Mouse (Mus musculus) cerebellum, adult 2 months (tissue): ENCODE measurements around the gene Lzts2. TPM values are rescaled to one million over a fixed set of nuclear protein-coding genes. Genes with fewer than 3 reads are reported as not detected.

ENCODE experiments used
- DNase-seq, 2 experiments: peaks; one replicate each; pipeline ENCODE4 v3.0.0; 2021
- H3K27ac ChIP-seq: fragments of 200-500 bp; 2 replicates; pipeline ENCODE4 v1.5.1; 2012; ENCODE audit warnings: low read length, control low read depth, inconsistent platforms; ENCODE audit not compliant: insufficient read depth
- H3K27me3 ChIP-seq: fragments of 200-500 bp; 2 replicates; pipeline ENCODE4 v1.6.1; 2012; ENCODE audit warnings: inconsistent platforms, mild to moderate bottlenecking, low read length, moderate library complexity; ENCODE audit not compliant: control insufficient read depth, insufficient read depth
- H3K4me1 ChIP-seq: fragments of 200-500 bp; 2 replicates; pipeline ENCODE4 v1.6.1; 2011; ENCODE audit warnings: low read length; ENCODE audit not compliant: control insufficient read depth, insufficient read depth
- H3K4me3 ChIP-seq: fragments of 200-500 bp; replicated peaks from 2 replicates; pipeline ENCODE3; 2011; ENCODE audit warnings: mild to moderate bottlenecking, low read depth, low read length, control low read depth; ENCODE audit not compliant: insufficient read depth
- CTCF ChIP-seq: fragments of 200-500 bp; IDR thresholded peaks from 2 replicates; pipeline ENCODE4 v1.5.1; 2011; ENCODE audit warnings: low read depth, mild to moderate bottlenecking, control low read depth, low read length, moderate library complexity, borderline replicate concordance; ENCODE audit not compliant: insufficient read depth
- POLR2A ChIP-seq: fragments of 200-500 bp; IDR thresholded peaks from 2 replicates; pipeline ENCODE4 v1.6.1; 2011; ENCODE audit warnings: low read length, control low read depth, borderline replicate concordance; ENCODE audit not compliant: insufficient read depth
- whole genome bisulfite sequencing: fragments of 180-500 bp; shearing (Covaris S2); methylation state at CpG from one replicate; pipeline ENCODE4 v1.1.7; 2018; 5-methylcytosine and 5-hydroxymethylcytosine counted together
- polyA plus RNA-seq: library from polyadenylated mRNA; depleted of rRNA; stranded (reverse); fragments of >200 nt; gene quantifications from 2 replicates; pipeline ENCODE4 v1.2.3, GENCODE M21; 2012

Gene Lzts2
- polyA plus RNA-seq, 1 experiment: 56.3 TPM

GRCm38 (mm10) chr19:45007021-45007420 lies 7.2 kb upstream of the Lzts2 start:
- peaks cover 14% of the 10 kb centered on the region for H3K4me1 ChIP-seq
- peak overlapping the region; percentile 53; the same call in 1 of the 2 replicates for H3K27ac ChIP-seq
- WGBS: 7% methylated on average over 17 of the region's 17 CpGs
- no peaks in the 10 kb centered on the region for H3K27me3 ChIP-seq
- H3K4me3 ChIP-seq: peak overlapping the region; percentile 88
- TF ChIP-seq CTCF (no peak), POLR2A (no peak)
- no peak for DNase-seq

GRCm38 (mm10) chr19:45007425-45008191 lies 6.6 kb upstream of the Lzts2 start:
- no peaks in the 10 kb centered on the region for H3K27me3 ChIP-seq
- no peak for DNase-seq
- H3K27ac ChIP-seq: peak overlapping the region; percentile 53; the same call in 1 of the 2 replicates
- WGBS: 46% methylated on average over 20 of the region's 20 CpGs
- peaks cover 14% of the 10 kb centered on the region for H3K4me1 ChIP-seq
- TF ChIP-seq CTCF (no peak), POLR2A (no peak)
- peak overlapping the region; percentile 88 for H3K4me3 ChIP-seq

GRCm38 (mm10) chr19:45010646-45011045 lies 3.6 kb upstream of the Lzts2 start:
- no peaks in the 10 kb centered on the region for H3K27me3 ChIP-seq
- no peak for DNase-seq
- peaks cover 14% of the 10 kb centered on the region for H3K4me1 ChIP-seq
- TF ChIP-seq POLR2A: no peak
- no peak for TF ChIP-seq CTCF
- no peak overlapping the region for H3K4me3 ChIP-seq
- no peak overlapping the region for H3K27ac ChIP-seq
- WGBS: 93% methylated on average over 4 of the region's 4 CpGs

- Histone ChIP-seq H3K4me1 (peaks cover 12% of the 10 kb centered on the region), H3K27ac (0 out of 2 replicates have a peak overlapping the region, but pooled peaks have one; percentile 10), H3K4me3 (no peak overlapping the region), H3K27me3 (no peaks in the 10 kb centered on the region)
- WGBS: 65% methylated on average over 8 of the region's 8 CpGs
- no peak for TF ChIP-seq POLR2A
- TF ChIP-seq CTCF: no peak
- DNase-seq: no peak
Measured at GRCm38 (mm10) chr19:45012219-45012618, 2.0 kb upstream of the Lzts2 start.

GRCm38 (mm10) chr19:45012636-45013035 lies 1.6 kb upstream of the Lzts2 start:
- H3K4me3 ChIP-seq: no peak overlapping the region
- H3K27me3 ChIP-seq: no peaks in the 10 kb centered on the region
- H3K27ac ChIP-seq: 0 out of 2 replicates have a peak overlapping the region, but pooled peaks have one; percentile 10
- WGBS: 22% methylated on average over 6 of the region's 6 CpGs
- peak; percentile 33; the same call in 1 of the 2 replicates for TF ChIP-seq CTCF
- no peak for TF ChIP-seq POLR2A
- peaks cover 7% of the 10 kb centered on the region for H3K4me1 ChIP-seq
- DNase-seq: peak; percentile 47 to 51

GRCm38 (mm10) chr19:45013581-45014225 lies 511 bp upstream of the Lzts2 start:
- 82% methylated on average over 6 of the region's 6 CpGs for WGBS
- Histone ChIP-seq H3K4me1 (peaks cover 3% of the 10 kb centered on the region; the same call in 1 of the 2 replicates), H3K27me3 (no peaks in the 10 kb centered on the region), H3K27ac (no peak overlapping the region), H3K4me3 (no peak overlapping the region)
- TF ChIP-seq POLR2A (no peak), CTCF (no peak)
- DNase-seq: no peak

GRCm38 (mm10) chr19:45014981-45015402 lies 778 bp downstream of the Lzts2 start:
- no peaks in the 10 kb centered on the region for H3K27me3 ChIP-seq
- no peak for TF ChIP-seq POLR2A
- WGBS: 1% methylated on average over 25 of the region's 25 CpGs
- peaks cover 3% of the 10 kb centered on the region; the same call in 1 of the 2 replicates for H3K4me1 ChIP-seq
- H3K27ac ChIP-seq: peak overlapping the region; percentile 100
- peak; percentile 71 to 77 for DNase-seq
- peak overlapping the region; percentile 90 for H3K4me3 ChIP-seq
